Mouse (Mus musculus): ENCODE results near the gene Cryba2. TPM values are rescaled to one million over a fixed set of nuclear protein-coding genes. Genes with fewer than 3 reads are reported as not detected.

Gene Cryba2
- polyA plus RNA-seq, 1 experiment from 2014 or later = 0.93 TPM

DNA sequence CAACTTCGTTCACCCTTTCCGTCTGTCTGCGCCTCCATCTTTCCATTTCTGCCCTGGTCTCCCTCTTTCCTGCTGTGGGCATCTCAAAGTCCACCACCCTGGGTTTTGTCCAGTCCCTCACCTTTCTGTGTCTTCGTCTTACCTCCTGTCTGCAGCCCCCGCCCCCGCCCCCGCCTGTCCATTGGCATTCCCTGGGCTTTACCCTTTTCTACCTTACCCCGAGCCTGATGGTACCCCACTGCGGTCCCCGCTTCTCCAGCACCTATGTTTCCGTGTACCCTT lies 36.6 kb downstream of the Cryba2 start:
- ATAC-seq (ENCODE audit: low FRiP score, low TSS enrichment) = no peak
- H3K4me1 ChIP-seq (replicated peaks; ENCODE audit: control insufficient read depth, insufficient read depth) = 0 out of 2 replicates have a peak, but pooled peaks cover 2% of the 10 kb centered on the region
- no peak overlapping the region for H3K4me2 ChIP-seq (replicated peaks; ENCODE audit: low read depth)
- DNase-seq (ENCODE audit: low spot score) = no peak
- peaks cover 22% of the 10 kb centered on the region for H3K27me3 ChIP-seq (ENCODE audit: control insufficient read depth, insufficient read depth, low read length)
- H3K9me3 ChIP-seq (ENCODE audit: control insufficient read depth, low read length) = no peaks in the 10 kb centered on the region
- H3K4me3 ChIP-seq (ENCODE audit: low read depth, low read length) = peak overlapping the region; percentile 59; the same call in 1 of the 2 replicates
- no peak for TF ChIP-seq CTCF (IDR thresholded peaks at IDR 0.05; ENCODE audit: low read depth)
- TF ChIP-seq EP300 (optimal IDR thresholded peaks at IDR 0.05) = no peak
- no peaks in the 10 kb centered on the region for H3K36me3 ChIP-seq (ENCODE audit: control insufficient read depth, insufficient read depth, low read length)
- H3K27ac ChIP-seq (replicated peaks) = no peak overlapping the region
- WGBS = 7% methylated on average over 10 of the region's 11 CpGs
- H3K9ac ChIP-seq (ENCODE audit: low read length) = no peak overlapping the region

DNA sequence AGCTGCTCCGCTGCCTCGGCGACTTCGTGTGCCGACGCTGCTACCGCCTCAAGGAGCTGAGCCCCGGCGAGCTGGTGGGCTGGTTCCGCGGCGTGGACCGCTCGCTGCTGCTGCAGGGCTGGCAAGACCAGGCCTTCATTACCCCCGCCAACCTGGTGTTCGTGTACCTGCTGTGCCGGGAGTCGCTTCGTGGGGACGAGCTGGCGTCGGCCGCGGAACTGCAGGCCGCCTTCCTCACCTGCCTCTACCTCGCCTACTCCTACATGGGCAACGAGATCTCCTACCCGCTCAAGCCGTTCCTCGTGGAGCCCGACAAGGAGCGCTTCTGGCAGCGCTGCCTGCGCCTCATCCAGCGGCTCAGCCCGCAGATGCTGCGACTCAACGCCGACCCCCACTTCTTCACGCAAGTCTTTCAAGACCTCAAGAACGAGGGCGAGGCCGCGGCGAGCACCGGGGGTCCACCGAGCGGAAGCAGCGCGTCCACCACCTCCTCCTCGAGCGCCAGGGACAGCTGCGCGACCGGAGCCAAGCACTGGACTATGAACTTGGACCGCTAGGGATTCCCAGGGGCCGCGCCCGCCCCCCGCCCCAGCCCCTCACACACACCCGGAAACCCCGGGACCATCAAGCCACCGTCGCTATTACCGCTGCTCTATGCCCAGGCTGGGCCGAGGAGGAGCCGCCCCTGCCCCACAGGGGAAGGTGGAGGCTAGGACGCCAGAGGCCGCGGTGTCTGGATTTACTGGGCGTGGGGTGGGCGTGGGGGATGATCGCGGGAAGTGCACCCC lies 37.1 kb downstream of the Cryba2 start:
- no peak overlapping the region for H3K27ac ChIP-seq (replicated peaks)
- peak overlapping the region; percentile 59 for H3K4me3 ChIP-seq (ENCODE audit: low read depth, low read length)
- 0 out of 2 replicates have a peak, but pooled peaks cover 2% of the 10 kb centered on the region for H3K4me1 ChIP-seq (replicated peaks; ENCODE audit: control insufficient read depth, insufficient read depth)
- peaks cover 25% of the 10 kb centered on the region for H3K27me3 ChIP-seq (ENCODE audit: control insufficient read depth, insufficient read depth, low read length)
- ATAC-seq (ENCODE audit: low FRiP score, low TSS enrichment) (no peak), DNase-seq (ENCODE audit: low spot score) (peak; percentile 26)
- TF ChIP-seq CTCF (IDR thresholded peaks at IDR 0.05; ENCODE audit: low read depth) = no peak
- TF ChIP-seq EP300 (optimal IDR thresholded peaks at IDR 0.05) = no peak
- H3K36me3 ChIP-seq (ENCODE audit: control insufficient read depth, insufficient read depth, low read length) = no peaks in the 10 kb centered on the region
- H3K9me3 ChIP-seq (ENCODE audit: control insufficient read depth, low read length) = no peaks in the 10 kb centered on the region
- 1% methylated on average over 71 of the region's 74 CpGs for WGBS
- H3K4me2 ChIP-seq (replicated peaks; ENCODE audit: low read depth) = peak overlapping the region; percentile 98
- no peak overlapping the region for H3K9ac ChIP-seq (ENCODE audit: low read length)

GRCm38 (mm10) chr1:74855156-74855555 lies 37.8 kb downstream of the Cryba2 start:
- DNase-seq (ENCODE audit: low spot score) = peak; percentile 20
- Histone ChIP-seq H3K9me3 (ENCODE audit: control insufficient read depth, low read length) (no peaks in the 10 kb centered on the region), H3K4me3 (ENCODE audit: low read depth, low read length) (peak overlapping the region; percentile 59), H3K4me1 (replicated peaks; ENCODE audit: control insufficient read depth, insufficient read depth) (0 out of 2 replicates have a peak, but pooled peaks cover 2% of the 10 kb centered on the region), H3K27ac (replicated peaks) (no peak overlapping the region), H3K36me3 (ENCODE audit: control insufficient read depth, insufficient read depth, low read length) (no peaks in the 10 kb centered on the region), H3K27me3 (ENCODE audit: control insufficient read depth, insufficient read depth, low read length) (peaks cover 25% of the 10 kb centered on the region), H3K9ac (ENCODE audit: low read length) (peak overlapping the region; percentile 45; the same call in 1 of the 2 replicates), H3K4me2 (replicated peaks; ENCODE audit: low read depth) (peak overlapping the region; percentile 98)
- WGBS = under 1% methylated on average over 46 of the region's 48 CpGs
- no peak for TF ChIP-seq CTCF (IDR thresholded peaks at IDR 0.05; ENCODE audit: low read depth)
- TF ChIP-seq EP300 (optimal IDR thresholded peaks at IDR 0.05) = no peak
- ATAC-seq (ENCODE audit: low FRiP score, low TSS enrichment) = no peak

GRCm38 (mm10) chr1:74854306-74855056 lies 38.5 kb downstream of the Cryba2 start, which contains the start of gene Cdk5r2:
Gene Cdk5r2, plus strand, starts transcription at chr1:74854934.
- no peaks in the 10 kb centered on the region for H3K9me3 ChIP-seq (ENCODE audit: control insufficient read depth, low read length)
- peak; percentile 77 for DNase-seq (ENCODE audit: low spot score)
- peak; percentile 81 for ATAC-seq (ENCODE audit: low FRiP score, low TSS enrichment)
- no peaks in the 10 kb centered on the region for H3K36me3 ChIP-seq (ENCODE audit: control insufficient read depth, insufficient read depth, low read length)
- WGBS = 3% methylated on average over 33 of the region's 39 CpGs
- H3K27ac ChIP-seq (replicated peaks) = no peak within 1 kb of the TSS
- H3K4me2 ChIP-seq (replicated peaks; ENCODE audit: low read depth) = peak within 1 kb of the TSS; percentile 98
- H3K9ac ChIP-seq (ENCODE audit: low read length) = peak within 1 kb of the TSS; percentile 45; the same call in 1 of the 2 replicates
- H3K4me1 ChIP-seq (replicated peaks; ENCODE audit: control insufficient read depth, insufficient read depth) = 0 out of 2 replicates have a peak, but pooled peaks cover 2% of the 10 kb centered on the region
- peaks cover 25% of the 10 kb centered on the region for H3K27me3 ChIP-seq (ENCODE audit: control insufficient read depth, insufficient read depth, low read length)
- H3K4me3 ChIP-seq (ENCODE audit: low read depth, low read length) = peak within 1 kb of the TSS; percentile 59
- TF ChIP-seq EP300 (optimal IDR thresholded peaks at IDR 0.05) (no peak), CTCF (IDR thresholded peaks at IDR 0.05; ENCODE audit: low read depth) (no peak)

GRCm38 (mm10) chr1:74851001-74851775 lies 41.8 kb downstream of the Cryba2 start:
- Histone ChIP-seq H3K9me3 (ENCODE audit: control insufficient read depth, low read length) (no peaks in the 10 kb centered on the region), H3K27me3 (ENCODE audit: control insufficient read depth, insufficient read depth, low read length) (peaks cover 13% of the 10 kb centered on the region), H3K27ac (replicated peaks) (no peak overlapping the region), H3K9ac (ENCODE audit: low read length) (no peak overlapping the region), H3K4me2 (replicated peaks; ENCODE audit: low read depth) (no peak overlapping the region), H3K4me1 (replicated peaks; ENCODE audit: control insufficient read depth, insufficient read depth) (0 out of 2 replicates have a peak, but pooled peaks cover 2% of the 10 kb centered on the region), H3K36me3 (ENCODE audit: control insufficient read depth, insufficient read depth, low read length) (no peaks in the 10 kb centered on the region), H3K4me3 (ENCODE audit: low read depth, low read length) (no peak overlapping the region)
- TF ChIP-seq EP300 (optimal IDR thresholded peaks at IDR 0.05) (no peak), CTCF (IDR thresholded peaks at IDR 0.05; ENCODE audit: low read depth) (no peak)
- ATAC-seq (ENCODE audit: low FRiP score, low TSS enrichment) (no peak), DNase-seq (ENCODE audit: low spot score) (no peak)
- WGBS = 18% methylated on average over 6 of the region's 6 CpGs

All from stomach, postnatal 0 days (tissue).